Mouse (Mus musculus): ENCODE measurements at regions not wholly inside any gene's neighbourhood (a gene's known extent, or its start where the extent isn't known, plus 50 kb on each side); places are given as distances from the start of the nearest gene placed in this dataset.
A peak's percentile ranks its signal among the peaks of the same experiment; 100 is the strongest.
"Not testable (repeated sequence)": the region's sequence is repeated elsewhere in the genome, so short reads cannot be mapped to it uniquely, and the experiment has no call there.

GRCm38 (mm10) chrX:68486585-68486984, 191.8 kb upstream of the Fmr1 start:
- DNase-seq: no peak
- intact Hi-C loops (cut with DNase I): no loop called here

- intact Hi-C loops (cut with DNase I); DNase-seq: not testable (repeated sequence)
These were observed 186.3 kb upstream of the Fmr1 start for GRCm38 (mm10) chrX:68492052-68492451.

- no peak for DNase-seq
- intact Hi-C loops (cut with DNase I): no loop called here
These were observed 183.8 kb upstream of the Fmr1 start for GRCm38 (mm10) chrX:68494398-68495143.

GRCm38 (mm10) chrX:68495144-68495493, 183.2 kb upstream of the Fmr1 start:
- intact Hi-C loops (cut with DNase I): no loop called here
- peak; percentile 38 to 47 for DNase-seq

GRCm38 (mm10) chrX:68495751-68496150, 182.6 kb upstream of the Fmr1 start:
- intact Hi-C loops (cut with DNase I): no loop called here
- DNase-seq: peak; percentile 4 to 5

GRCm38 (mm10) chrX:68497886-68498285, 180.5 kb upstream of the Fmr1 start:
- DNase-seq: no peak
- intact Hi-C loops (cut with DNase I): no loop called here

- intact Hi-C loops (cut with DNase I): no loop called here
- DNase-seq: no peak
These were observed 175.4 kb upstream of the Fmr1 start for GRCm38 (mm10) chrX:68502938-68503337.

- intact Hi-C loops (cut with DNase I): no loop called here
- DNase-seq: no peak
These were observed 170.7 kb upstream of the Fmr1 start for GRCm38 (mm10) chrX:68507664-68508063.

GRCm38 (mm10) chrX:68512213-68512766, 166.1 kb upstream of the Fmr1 start:
- intact Hi-C loops (cut with DNase I): no loop called here
- DNase-seq: no peak

- intact Hi-C loops (cut with DNase I): no loop called here
- no peak for DNase-seq
These were observed 131.8 kb upstream of the Fmr1 start for GRCm38 (mm10) chrX:68546561-68546960.

GRCm38 (mm10) chrX:68554031-68554430, 124.3 kb upstream of the Fmr1 start:
- intact Hi-C loops (cut with DNase I): no loop called here

GRCm38 (mm10) chrX:68557717-68558116, 120.6 kb upstream of the Fmr1 start:
- intact Hi-C loops (cut with DNase I): no loop called here

More at GRCm38 (mm10) chrX:68554031-68554430, 124.3 kb upstream of the Fmr1 start:
- DNase-seq: no peak

GRCm38 (mm10) chrX:68585246-68585645, 93.1 kb upstream of the Fmr1 start:
- intact Hi-C loops (cut with DNase I): no loop called here
- DNase-seq: peak; percentile 18 to 37

More at GRCm38 (mm10) chrX:68557717-68558116, 120.6 kb upstream of the Fmr1 start:
- DNase-seq: no peak

- intact Hi-C loops (cut with DNase I): no loop called here
- DNase-seq: no peak
These were observed 56.2 kb upstream of the Fmr1 start for GRCm38 (mm10) chrX:68622141-68622540.
